Mouse (Mus musculus) retina, embryonic 14.5 days (tissue): ENCODE results near the gene Sh3gl1.
A peak's percentile ranks its signal among the peaks of the same experiment; 100 is the strongest.

Source experiments
- DNase-seq: peaks from one replicate; pipeline ENCODE4 v3.0.0-alpha.2; 2015; ENCODE audit warnings: low spot score

Sh3gl1 gene

GRCm38 (mm10) chr17:56040030-56040856, 3.8 kb upstream of the Sh3gl1 start, which contains the start of gene Chaf1a:
Chaf1a (plus strand) TSS chr17:56040439.
- peak; percentile 99 for DNase-seq

GRCm38 (mm10) chr17:56039345-56039744, 2.9 kb upstream of the Sh3gl1 start:
- DNase-seq = no peak

- no peak for DNase-seq
Observed at GRCm38 (mm10) chr17:56038583-56039261, 2.3 kb upstream of the Sh3gl1 start.

- DNase-seq = no peak
Observed at GRCm38 (mm10) chr17:56036901-56037287, 459 bp upstream of the Sh3gl1 start.

- DNase-seq = no peak
Observed at GRCm38 (mm10) chr17:56035216-56035615, 1.2 kb downstream of the Sh3gl1 start.

- DNase-seq = no peak
Observed at GRCm38 (mm10) chr17:56034726-56035100, 1.7 kb downstream of the Sh3gl1 start.

- no peak for DNase-seq
Observed at GRCm38 (mm10) chr17:56034040-56034725, 2.3 kb downstream of the Sh3gl1 start.

GRCm38 (mm10) chr17:56032831-56033230, 3.6 kb downstream of the Sh3gl1 start:
- DNase-seq = no peak

GRCm38 (mm10) chr17:56032127-56032733, 4.2 kb downstream of the Sh3gl1 start:
- no peak for DNase-seq

- no peak for DNase-seq
Observed at GRCm38 (mm10) chr17:56031431-56031830, 5.0 kb downstream of the Sh3gl1 start.

- DNase-seq = no peak
Observed at GRCm38 (mm10) chr17:56030919-56031318, 5.5 kb downstream of the Sh3gl1 start.

GRCm38 (mm10) chr17:56030238-56030870, 6.1 kb downstream of the Sh3gl1 start:
- no peak for DNase-seq

- no peak for DNase-seq
Observed at GRCm38 (mm10) chr17:56027801-56028441, 8.5 kb downstream of the Sh3gl1 start.

- no peak for DNase-seq
Observed at GRCm38 (mm10) chr17:56026881-56027280, 9.6 kb downstream of the Sh3gl1 start.

GRCm38 (mm10) chr17:56026303-56026702, 10.1 kb downstream of the Sh3gl1 start:
- DNase-seq = no peak

GRCm38 (mm10) chr17:56024931-56025330, 11.5 kb downstream of the Sh3gl1 start:
- no peak for DNase-seq

- DNase-seq = no peak
Observed at GRCm38 (mm10) chr17:56024476-56024875, 12.0 kb downstream of the Sh3gl1 start.

GRCm38 (mm10) chr17:56023386-56023785, 13.0 kb downstream of the Sh3gl1 start:
- DNase-seq = no peak

GRCm38 (mm10) chr17:56022989-56023290, 13.5 kb downstream of the Sh3gl1 start:
- DNase-seq = no peak

- no peak for DNase-seq
Observed at GRCm38 (mm10) chr17:56022131-56022988, 14.1 kb downstream of the Sh3gl1 start.
